Mouse (Mus musculus): ENCODE measurements around the gene Gm37419. TPM values are rescaled to one million over a fixed set of nuclear protein-coding genes. Genes with fewer than 3 reads are reported as not detected.

Gene Gm37419
- polyA plus RNA-seq, 1 experiment, result not detected

DNA sequence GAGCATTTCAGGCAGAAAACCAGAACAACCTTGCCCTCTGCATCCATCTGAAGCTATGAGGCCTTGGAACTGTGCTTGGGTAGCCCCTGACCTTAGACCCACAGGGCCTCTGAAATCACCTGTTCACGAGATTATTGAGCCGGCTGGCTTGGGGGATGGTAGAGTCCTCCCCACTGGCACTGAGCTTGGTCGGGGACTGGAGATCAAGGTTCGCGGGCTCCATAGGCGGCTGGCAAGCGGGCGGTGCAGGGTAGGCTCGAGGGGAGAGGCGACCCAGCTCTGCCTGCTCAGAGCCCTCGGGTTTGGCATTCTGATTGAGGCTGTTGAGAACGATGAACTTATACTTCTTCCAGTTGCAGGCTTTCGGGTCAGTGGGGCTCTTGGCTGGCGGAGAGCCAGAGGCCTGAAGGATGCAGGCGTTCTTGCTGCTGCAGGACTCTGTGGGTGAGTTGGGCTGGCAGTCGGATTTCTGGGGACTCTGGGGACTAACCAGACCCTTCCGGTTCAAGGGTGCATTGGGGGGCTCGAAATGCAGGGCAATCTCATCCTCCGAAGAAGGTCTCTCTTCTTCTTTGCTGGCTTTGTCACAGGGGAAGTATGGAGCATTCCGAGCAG lies 16.0 kb upstream of the Gm37419 start:
- DNase-seq, result peak in 1 of 2 experiments; percentile 10
- Histone ChIP-seq H3K4me3 (replicated peaks; ENCODE audit: insufficient read depth, low read depth, low read length) (no peak overlapping the region), H3K4me1 (ENCODE audit: control insufficient read depth, insufficient read depth, low read length) (peaks cover 3% of the 10 kb centered on the region; the same call in 1 of the 2 replicates), H3K27ac (ENCODE audit: insufficient read depth, low read length) (no peak overlapping the region), H3K27me3 (ENCODE audit: control insufficient read depth, insufficient read depth, low read length) (no peaks in the 10 kb centered on the region)
- 60% methylated on average over 20 of the region's 20 CpGs for WGBS
- no peak for TF ChIP-seq CTCF (IDR thresholded peaks at IDR 0.05; ENCODE audit: borderline replicate concordance, insufficient read depth, low read depth, low read length)
- no peak for TF ChIP-seq POLR2A (IDR thresholded peaks at IDR 0.05; ENCODE audit: borderline replicate concordance, insufficient read depth, low read length)

DNA sequence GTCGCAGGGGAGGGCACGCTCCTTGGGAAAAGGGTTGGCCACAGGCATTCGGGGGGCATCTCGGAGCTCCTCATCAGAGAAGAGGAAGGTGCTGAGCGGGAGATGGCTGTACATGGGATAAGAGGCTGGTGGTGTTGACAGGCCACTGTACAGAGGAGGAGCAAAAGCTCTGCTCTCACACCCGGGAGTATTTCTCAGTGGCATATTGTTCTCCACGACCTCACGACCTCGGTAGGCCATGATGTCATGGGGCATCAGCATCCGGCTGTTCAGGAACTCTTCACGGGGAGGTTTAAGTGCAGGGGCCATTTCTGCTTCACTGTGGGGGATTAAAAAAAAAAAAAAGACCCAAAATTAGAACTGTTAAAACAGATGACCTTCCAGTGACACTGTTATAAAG lies 15.4 kb upstream of the Gm37419 start:
- WGBS, result 77% methylated on average over 11 of the region's 11 CpGs
- H3K4me1 ChIP-seq (ENCODE audit: control insufficient read depth, insufficient read depth, low read length), result peaks cover 3% of the 10 kb centered on the region; the same call in 1 of the 2 replicates
- H3K27ac ChIP-seq (ENCODE audit: insufficient read depth, low read length), result no peak overlapping the region
- no peak overlapping the region for H3K4me3 ChIP-seq (replicated peaks; ENCODE audit: insufficient read depth, low read depth, low read length)
- TF ChIP-seq POLR2A (IDR thresholded peaks at IDR 0.05; ENCODE audit: borderline replicate concordance, insufficient read depth, low read length) (no peak), CTCF (IDR thresholded peaks at IDR 0.05; ENCODE audit: borderline replicate concordance, insufficient read depth, low read depth, low read length) (no peak)
- no peak for DNase-seq
- no peaks in the 10 kb centered on the region for H3K27me3 ChIP-seq (ENCODE audit: control insufficient read depth, insufficient read depth, low read length)

DNA sequence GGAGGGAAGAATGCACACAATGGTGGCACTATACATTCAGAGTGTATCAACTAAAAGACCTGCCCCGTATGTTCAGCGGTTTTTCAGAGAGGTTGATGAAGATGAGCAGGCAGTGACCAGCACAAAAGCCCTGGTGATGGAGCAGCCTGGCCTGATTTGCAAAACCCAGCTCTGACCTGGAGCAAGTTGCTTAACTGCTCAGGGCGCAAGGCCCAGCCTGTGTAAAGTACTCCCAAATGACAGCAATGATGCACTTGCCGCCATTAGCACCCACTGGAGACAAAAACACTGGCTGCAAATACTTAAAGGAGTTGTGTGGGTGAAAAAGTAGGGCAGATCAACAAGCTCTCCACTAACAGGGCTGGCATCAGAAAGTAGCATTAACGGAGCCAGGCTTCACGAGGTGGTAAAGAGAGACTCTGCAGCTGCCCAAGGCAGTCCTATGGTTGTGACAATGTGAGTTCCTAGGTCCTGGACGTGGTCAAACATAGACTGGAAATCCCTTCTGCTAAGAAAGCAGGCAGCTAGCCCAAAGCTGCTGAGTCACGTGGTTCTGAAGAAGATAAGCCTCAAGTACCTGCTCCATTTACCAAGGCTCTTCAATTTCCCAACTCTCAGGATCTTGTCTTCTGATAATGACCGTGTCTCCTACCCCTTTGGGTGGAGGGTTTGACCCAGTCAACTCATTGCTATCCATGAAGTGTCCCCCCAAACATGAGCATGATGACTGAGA lies 14.5 kb upstream of the Gm37419 start:
- Histone ChIP-seq H3K27ac (ENCODE audit: insufficient read depth, low read length) (no peak overlapping the region), H3K4me1 (ENCODE audit: control insufficient read depth, insufficient read depth, low read length) (peaks cover 9% of the 10 kb centered on the region), H3K27me3 (ENCODE audit: control insufficient read depth, insufficient read depth, low read length) (no peaks in the 10 kb centered on the region), H3K4me3 (replicated peaks; ENCODE audit: insufficient read depth, low read depth, low read length) (no peak overlapping the region)
- TF ChIP-seq CTCF (IDR thresholded peaks at IDR 0.05; ENCODE audit: borderline replicate concordance, insufficient read depth, low read depth, low read length) (no peak), POLR2A (IDR thresholded peaks at IDR 0.05; ENCODE audit: borderline replicate concordance, insufficient read depth, low read length) (no peak)
- 91% methylated on average over 9 of the region's 9 CpGs for WGBS
- DNase-seq, result no peak

DNA sequence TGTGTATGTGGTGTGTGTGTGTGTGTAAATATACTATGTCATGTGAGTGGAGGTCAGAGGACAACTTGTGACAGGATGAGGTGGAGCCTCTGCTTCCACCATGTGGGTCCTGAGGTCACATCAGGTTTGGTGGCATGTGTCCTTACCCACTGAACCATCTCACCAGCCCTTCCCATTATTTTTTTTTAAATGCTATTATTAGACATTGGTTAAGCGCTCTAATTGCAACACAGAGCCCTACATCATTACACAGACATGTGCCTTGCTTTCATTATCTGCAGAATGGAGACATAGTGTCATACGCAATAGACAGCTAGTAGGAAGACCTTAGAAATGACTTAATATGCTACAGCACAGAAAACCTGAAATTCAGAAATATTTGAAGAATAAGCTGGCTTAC lies 12.1 kb upstream of the Gm37419 start:
- H3K27me3 ChIP-seq (ENCODE audit: control insufficient read depth, insufficient read depth, low read length), result no peaks in the 10 kb centered on the region
- TF ChIP-seq CTCF (IDR thresholded peaks at IDR 0.05; ENCODE audit: borderline replicate concordance, insufficient read depth, low read depth, low read length), result no peak
- no peak for TF ChIP-seq POLR2A (IDR thresholded peaks at IDR 0.05; ENCODE audit: borderline replicate concordance, insufficient read depth, low read length)
- DNase-seq, result no peak
- H3K4me3 ChIP-seq (replicated peaks; ENCODE audit: insufficient read depth, low read depth, low read length), result no peak overlapping the region
- no peak overlapping the region for H3K27ac ChIP-seq (ENCODE audit: insufficient read depth, low read length)
- H3K4me1 ChIP-seq (ENCODE audit: control insufficient read depth, insufficient read depth, low read length), result peaks cover 22% of the 10 kb centered on the region
- WGBS, result 89% methylated on average over 2 of the region's 2 CpGs

DNA sequence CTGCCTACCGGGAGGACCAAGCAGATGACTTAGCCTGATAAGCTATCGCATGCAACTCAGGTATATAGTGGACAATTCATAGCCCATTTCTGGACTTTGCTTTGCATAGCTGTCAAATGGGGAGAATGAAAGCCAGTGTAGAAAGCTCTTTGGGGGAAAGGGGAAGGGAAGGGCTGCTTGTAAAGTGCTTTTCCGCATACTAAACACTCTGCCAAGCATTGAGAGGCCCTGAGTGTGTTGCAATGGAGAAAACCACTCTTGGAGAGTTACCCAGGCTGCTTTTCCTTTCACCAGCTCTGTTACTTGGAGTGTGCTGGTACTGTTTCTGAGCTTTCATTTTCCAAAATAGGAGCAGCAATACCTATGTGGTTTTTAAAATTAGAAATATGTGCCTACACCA lies 10.6 kb upstream of the Gm37419 start:
- 91% methylated on average over 3 of the region's 3 CpGs for WGBS
- Histone ChIP-seq H3K4me1 (ENCODE audit: control insufficient read depth, insufficient read depth, low read length) (peaks cover 23% of the 10 kb centered on the region), H3K27me3 (ENCODE audit: control insufficient read depth, insufficient read depth, low read length) (no peaks in the 10 kb centered on the region), H3K27ac (ENCODE audit: insufficient read depth, low read length) (no peak overlapping the region), H3K4me3 (replicated peaks; ENCODE audit: insufficient read depth, low read depth, low read length) (no peak overlapping the region)
- DNase-seq, result peak in 1 of 2 experiments; percentile 8
- TF ChIP-seq POLR2A (IDR thresholded peaks at IDR 0.05; ENCODE audit: borderline replicate concordance, insufficient read depth, low read length), result no peak
- TF ChIP-seq CTCF (IDR thresholded peaks at IDR 0.05; ENCODE audit: borderline replicate concordance, insufficient read depth, low read depth, low read length), result no peak

DNA sequence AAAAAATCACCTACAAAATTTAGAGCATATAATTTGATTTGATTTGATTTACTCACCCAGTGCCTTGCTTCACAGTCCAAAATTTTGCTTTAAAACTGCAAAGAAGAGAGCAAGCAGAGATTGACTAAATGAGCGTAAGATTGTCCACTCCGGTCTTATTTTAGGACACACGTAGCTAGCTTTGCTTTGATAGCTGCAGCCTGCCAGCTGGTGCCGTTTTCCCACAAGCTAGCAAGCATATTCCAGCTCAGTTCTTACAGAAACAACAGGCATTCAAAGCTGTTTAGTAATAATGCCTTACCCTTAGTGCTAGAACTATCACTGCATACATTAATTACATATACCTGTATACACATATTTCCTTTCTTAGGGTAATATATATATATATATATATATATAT lies 9.8 kb upstream of the Gm37419 start:
- TF ChIP-seq POLR2A (IDR thresholded peaks at IDR 0.05; ENCODE audit: borderline replicate concordance, insufficient read depth, low read length) (no peak), CTCF (IDR thresholded peaks at IDR 0.05; ENCODE audit: borderline replicate concordance, insufficient read depth, low read depth, low read length) (0 out of 2 replicates have a peak, but pooled peaks have one; percentile 6)
- Histone ChIP-seq H3K4me3 (replicated peaks; ENCODE audit: insufficient read depth, low read depth, low read length) (no peak overlapping the region), H3K27me3 (ENCODE audit: control insufficient read depth, insufficient read depth, low read length) (no peaks in the 10 kb centered on the region), H3K4me1 (ENCODE audit: control insufficient read depth, insufficient read depth, low read length) (peaks cover 22% of the 10 kb centered on the region), H3K27ac (ENCODE audit: insufficient read depth, low read length) (no peak overlapping the region)
- peak in 1 of 2 experiments; percentile 32 for DNase-seq
- 17% methylated on average over 4 of the region's 4 CpGs for WGBS

DNA sequence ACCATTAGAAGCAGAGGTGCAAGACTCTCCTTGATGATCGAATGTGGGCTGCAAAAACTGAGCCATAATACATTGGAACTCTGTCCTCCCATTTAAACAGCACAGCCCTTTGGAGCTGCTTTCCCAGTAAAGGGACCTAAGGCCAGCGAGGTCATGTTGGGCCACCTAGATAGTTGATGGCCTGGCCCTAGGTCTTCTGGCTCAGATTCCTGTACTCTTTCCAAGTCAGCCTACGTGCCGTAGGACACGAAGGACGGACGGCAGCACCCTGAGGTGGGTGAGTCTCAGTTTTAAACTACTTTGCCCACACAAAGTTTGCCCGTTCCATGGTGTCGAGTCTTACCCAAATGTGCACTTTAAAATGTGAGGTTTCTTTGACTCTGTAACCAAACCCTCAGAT lies 8.8 kb upstream of the Gm37419 start:
- Histone ChIP-seq H3K27ac (ENCODE audit: insufficient read depth, low read length) (no peak overlapping the region), H3K27me3 (ENCODE audit: control insufficient read depth, insufficient read depth, low read length) (no peaks in the 10 kb centered on the region), H3K4me1 (ENCODE audit: control insufficient read depth, insufficient read depth, low read length) (peaks cover 25% of the 10 kb centered on the region), H3K4me3 (replicated peaks; ENCODE audit: insufficient read depth, low read depth, low read length) (no peak overlapping the region)
- WGBS, result 51% methylated on average over 9 of the region's 9 CpGs
- DNase-seq, result peak in 1 of 2 experiments; percentile 17
- TF ChIP-seq CTCF (IDR thresholded peaks at IDR 0.05; ENCODE audit: borderline replicate concordance, insufficient read depth, low read depth, low read length) (no peak), POLR2A (IDR thresholded peaks at IDR 0.05; ENCODE audit: borderline replicate concordance, insufficient read depth, low read length) (no peak)
